Comparison of ENCODE assay signal across 8 mouse cellular contexts in genomic region chr8:120498349-120498831, GRCm38 (mm10).
DNase-seq lines count a peak whose midpoint lies in the region; ATAC-seq and TF ChIP-seq lines count a peak whose summit lies in the region.

No protein-coding gene starts in this region.

- no peak for TF ChIP-seq CTCF in olfactory bulb, adult 2 months (IDR thresholded peaks at IDR 0.05; ENCODE audit: insufficient read depth, low read depth, low read length)

- 18% methylated on average over 4 of the region's 4 CpGs for WGBS in lung, embryonic 15.5 days
- WGBS in limb, embryonic 13.5 days, result 14% methylated on average over 4 of the region's 4 CpGs
- WGBS in olfactory bulb, adult 2 months, result 30% methylated on average over 4 of the region's 4 CpGs

- peaks cover 84% of the 10 kb centered on the region for H3K4me1 ChIP-seq in lung, embryonic 15.5 days
- peaks cover 80% of the 10 kb centered on the region for H3K4me1 ChIP-seq in limb, embryonic 13.5 days
- peaks cover 87% of the 10 kb centered on the region for H3K4me1 ChIP-seq in olfactory bulb, adult 2 months (ENCODE audit: control insufficient read depth, insufficient read depth, low read length)

- H3K4me3 ChIP-seq in lung, embryonic 15.5 days, result no peak overlapping the region
- H3K4me3 ChIP-seq in limb, embryonic 13.5 days, result no peak overlapping the region
- no peak overlapping the region for H3K4me3 ChIP-seq in olfactory bulb, adult 2 months (ENCODE audit: insufficient read depth, low read depth, low read length)

- H3K36me3 ChIP-seq in lung, embryonic 15.5 days, result no peaks in the 10 kb centered on the region
- no peaks in the 10 kb centered on the region for H3K36me3 ChIP-seq in limb, embryonic 13.5 days

- H3K9ac ChIP-seq in lung, embryonic 15.5 days, result no peak overlapping the region
- no peak overlapping the region for H3K9ac ChIP-seq in limb, embryonic 13.5 days

- 0 out of 2 replicates have a peak overlapping the region, but pooled peaks have one; percentile 22 for H3K27ac ChIP-seq in lung, embryonic 15.5 days
- H3K27ac ChIP-seq in limb, embryonic 13.5 days, result no peak overlapping the region
- peak overlapping the region; percentile 11; the same call in 1 of the 2 replicates for H3K27ac ChIP-seq in olfactory bulb, adult 2 months (ENCODE audit: insufficient read depth, low read depth, low read length)

- ATAC-seq in lung, embryonic 15.5 days (ENCODE audit: borderline replicate concordance, extremely low read depth, low FRiP score, low TSS enrichment), result no peak; the same call in 1 of the 2 replicates
- peak; percentile 80 for ATAC-seq in erythroblast, adult 5-6 weeks (replicated peaks; ENCODE audit: low FRiP score, poor library complexity, severe bottlenecking)
- peak; percentile 14; the same call in 1 of the 2 replicates for ATAC-seq in limb, embryonic 13.5 days (ENCODE audit: low FRiP score, low read depth)
- no peak for ATAC-seq in frontal cortex, adult (ENCODE audit: low TSS enrichment)

- DNase-seq in lung, postnatal 36 days, result no peak
- DNase-seq in left cerebral cortex, adult 11 months (ENCODE audit: low spot score), result no peak
- DNase-seq in right cerebral cortex, postnatal 4 days, result no peak

- no peak for TF ChIP-seq POLR2A in olfactory bulb, adult 2 months (IDR thresholded peaks at IDR 0.05; ENCODE audit: insufficient read depth, low read depth, low read length)

- H3K4me2 ChIP-seq in lung, embryonic 15.5 days, result 0 out of 2 replicates have a peak overlapping the region, but pooled peaks have one; percentile 11
- peak overlapping the region; percentile 38 for H3K4me2 ChIP-seq in limb, embryonic 13.5 days (replicated peaks)

- no peaks in the 10 kb centered on the region for H3K27me3 ChIP-seq in lung, embryonic 15.5 days
- H3K27me3 ChIP-seq in limb, embryonic 13.5 days, result peaks cover 11% of the 10 kb centered on the region; the same call in 1 of the 2 replicates

- no peaks in the 10 kb centered on the region for H3K9me3 ChIP-seq in lung, embryonic 15.5 days
- no peaks in the 10 kb centered on the region for H3K9me3 ChIP-seq in limb, embryonic 13.5 days

Comparison
In these comparisons a context has a peak if more than half of its experiments do, and no peak if none do; other contexts are left out.
1. ATAC-seq: peak in erythroblast, adult 5-6 weeks (single experiment) and limb, embryonic 13.5 days (single experiment); none in lung, embryonic 15.5 days (single experiment) and frontal cortex, adult (single experiment).